Mouse (Mus musculus) kidney, adult 2 months (tissue): Measurements from ENCODE around the gene Ell2. TPM values are rescaled to one million over a fixed set of nuclear protein-coding genes. Genes with fewer than 3 reads are reported as not detected.

Experiments used
- DNase-seq: peaks from one replicate; pipeline ENCODE4 v3.0.0; 2021
- H3K27ac ChIP-seq: fragments of 200-500 bp; 2 replicates; pipeline ENCODE4 v1.5.1; 2012; ENCODE audit warnings: low read depth, low read length, control low read depth, inconsistent platforms; ENCODE audit not compliant: insufficient read depth
- H3K27me3 ChIP-seq: fragments of 200-500 bp; replicated peaks from 2 replicates; pipeline ENCODE4 v1.6.1; 2012; ENCODE audit warnings: mild to moderate bottlenecking, moderate library complexity, low read length, inconsistent platforms; ENCODE audit not compliant: control insufficient read depth, insufficient read depth
- H3K36me3 ChIP-seq: fragments of 200-500 bp; 2 replicates; pipeline ENCODE4 v1.6.1; 2012; ENCODE audit warnings: mild to moderate bottlenecking, moderate library complexity, low read length, inconsistent platforms; ENCODE audit not compliant: control insufficient read depth, insufficient read depth
- H3K4me1 ChIP-seq: fragments of 200-500 bp; 2 replicates; pipeline ENCODE4 v1.6.1; 2011; ENCODE audit warnings: low read length; ENCODE audit not compliant: control insufficient read depth, insufficient read depth
- H3K4me3 ChIP-seq: fragments of 200-500 bp; 2 replicates; pipeline ENCODE4 v1.5.1; 2011; ENCODE audit warnings: mild to moderate bottlenecking, low read depth, low read length, control low read depth; ENCODE audit not compliant: insufficient read depth
- CTCF ChIP-seq: fragments of 200-500 bp; conservative IDR thresholded peaks from 2 replicates; pipeline ENCODE4 v1.5.1; 2011; ENCODE audit warnings: low read depth, mild to moderate bottlenecking, control low read depth, low read length, moderate library complexity, mixed read lengths; ENCODE audit not compliant: insufficient read depth, insufficient read length
- POLR2A ChIP-seq: fragments of 200-500 bp; IDR thresholded peaks from one replicate; pipeline ENCODE4 v1.6.1; 2011; ENCODE audit warnings: low read depth, low read length, control low read depth
- WGBS: fragments of 180-500 bp; shearing (Covaris S2); methylation state at CpG from one replicate; pipeline ENCODE4 v1.1.7; 2018; 5-methylcytosine and 5-hydroxymethylcytosine counted together
- polyA plus RNA-seq: library from polyadenylated mRNA; depleted of rRNA; stranded (reverse); fragments of >200 nt; gene quantifications from 2 replicates; pipeline ENCODE4 v1.2.3, GENCODE M21; 2012

Gene Ell2
- polyA plus RNA-seq, 1 experiment = 8.2 TPM

DNA sequence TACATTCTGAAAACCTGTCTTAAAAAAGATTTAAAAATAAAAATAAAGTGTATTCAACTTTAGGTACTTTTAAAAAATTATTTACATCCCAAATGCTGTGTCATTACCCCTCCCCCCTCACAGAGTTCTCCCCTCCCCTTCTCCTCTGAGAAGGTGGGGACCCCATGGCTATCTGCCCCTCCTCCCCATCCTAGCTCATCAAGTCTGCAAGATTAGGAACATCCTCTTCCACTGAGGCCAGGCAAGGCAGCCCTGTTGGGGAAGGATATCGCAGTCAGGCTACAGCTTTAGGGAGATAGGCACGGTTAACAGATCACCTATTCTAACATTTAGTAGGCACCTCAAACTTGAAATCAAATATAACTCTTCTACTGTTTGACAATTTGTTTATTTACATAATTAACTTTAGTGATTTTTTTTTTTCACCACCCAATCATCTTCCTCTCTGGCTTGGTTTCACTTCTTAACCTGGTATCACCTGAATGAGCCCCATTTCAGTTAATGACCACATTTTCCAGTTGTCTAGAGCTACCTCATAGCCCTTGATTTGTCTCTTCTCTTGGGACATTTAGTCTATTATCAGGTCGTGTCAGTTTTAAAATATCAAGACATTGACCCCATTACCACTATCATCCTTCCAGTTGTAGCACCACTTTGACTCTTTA, 11.2 kb downstream of the Ell2 start:
- Histone ChIP-seq H3K4me1 (peaks cover 6% of the 10 kb centered on the region; the same call in 1 of the 2 replicates), H3K27me3 (no peaks in the 10 kb centered on the region), H3K4me3 (no peak overlapping the region), H3K36me3 (no peaks in the 10 kb centered on the region), H3K27ac (no peak overlapping the region)
- no peak for DNase-seq
- WGBS = 76% methylated on average over 3 of the region's 3 CpGs
- TF ChIP-seq CTCF (no peak), POLR2A (no peak)

- Histone ChIP-seq H3K27ac (no peak overlapping the region), H3K4me1 (peaks cover 6% of the 10 kb centered on the region; the same call in 1 of the 2 replicates), H3K27me3 (no peaks in the 10 kb centered on the region), H3K36me3 (no peaks in the 10 kb centered on the region), H3K4me3 (no peak overlapping the region)
- TF ChIP-seq CTCF (no peak), POLR2A (no peak)
- no peak for DNase-seq
Observed at GRCm38 (mm10) chr13:75718376-75718775, 11.8 kb downstream of the Ell2 start.

GRCm38 (mm10) chr13:75719645-75720044, 13.1 kb downstream of the Ell2 start:
- no peak overlapping the region for H3K27ac ChIP-seq
- H3K36me3 ChIP-seq = no peaks in the 10 kb centered on the region
- no peak for TF ChIP-seq POLR2A
- no peak for TF ChIP-seq CTCF
- WGBS = 89% methylated on average over 4 of the region's 4 CpGs
- H3K4me3 ChIP-seq = no peak overlapping the region
- H3K4me1 ChIP-seq = no peaks in the 10 kb centered on the region; the same call in 1 of the 2 replicates
- DNase-seq = no peak
- no peaks in the 10 kb centered on the region for H3K27me3 ChIP-seq

- TF ChIP-seq CTCF = no peak
- TF ChIP-seq POLR2A = no peak
- Histone ChIP-seq H3K4me3 (no peak overlapping the region), H3K27me3 (no peaks in the 10 kb centered on the region), H3K4me1 (peaks cover 13% of the 10 kb centered on the region), H3K36me3 (no peaks in the 10 kb centered on the region), H3K27ac (no peak overlapping the region)
- peak; percentile 72 for DNase-seq
- 31% methylated on average over 4 of the region's 4 CpGs for WGBS
Observed at GRCm38 (mm10) chr13:75726569-75727373, 20.2 kb downstream of the Ell2 start.

- Histone ChIP-seq H3K4me1 (peaks cover 13% of the 10 kb centered on the region), H3K36me3 (no peaks in the 10 kb centered on the region), H3K27me3 (no peaks in the 10 kb centered on the region), H3K4me3 (no peak overlapping the region), H3K27ac (no peak overlapping the region)
- no peak for TF ChIP-seq POLR2A
- no peak for TF ChIP-seq CTCF
- 85% methylated on average over 1 of the region's 1 CpGs for WGBS
- no peak for DNase-seq
Observed at GRCm38 (mm10) chr13:75727932-75728331, 21.4 kb downstream of the Ell2 start.

GRCm38 (mm10) chr13:75729834-75730233, 23.3 kb downstream of the Ell2 start:
- Histone ChIP-seq H3K4me3 (no peak overlapping the region), H3K36me3 (no peaks in the 10 kb centered on the region), H3K27me3 (no peaks in the 10 kb centered on the region), H3K27ac (no peak overlapping the region), H3K4me1 (peaks cover 13% of the 10 kb centered on the region)
- DNase-seq = no peak
- 66% methylated on average over 1 of the region's 1 CpGs for WGBS
- TF ChIP-seq CTCF (no peak), POLR2A (no peak)

GRCm38 (mm10) chr13:75730717-75731116, 24.2 kb downstream of the Ell2 start:
- DNase-seq = peak; percentile 36
- TF ChIP-seq POLR2A (no peak), CTCF (no peak)
- Histone ChIP-seq H3K27ac (no peak overlapping the region), H3K27me3 (no peaks in the 10 kb centered on the region), H3K36me3 (no peaks in the 10 kb centered on the region), H3K4me3 (no peak overlapping the region), H3K4me1 (peaks cover 13% of the 10 kb centered on the region)
